Mouse (Mus musculus) thymus, adult 2 months (tissue): ENCODE measurements at regions not wholly inside any gene's neighbourhood (a gene's known extent, or its start where the extent isn't known, plus 50 kb on each side); places are given as distances from the start of the nearest gene placed in this dataset.

ENCODE experiments used
- CTCF ChIP-seq: fragments of 200-500 bp; IDR thresholded peaks from 2 replicates; pipeline ENCODE4 v1.5.1; 2012; ENCODE audit warnings: mild to moderate bottlenecking, control low read depth, low read length, moderate library complexity, borderline replicate concordance; ENCODE audit not compliant: control insufficient read depth, poor library complexity, insufficient read depth; ENCODE audit errors: extremely low read depth
- POLR2A ChIP-seq: fragments of 200-500 bp; IDR thresholded peaks from 2 replicates; pipeline ENCODE4 v1.6.1; 2012; ENCODE audit warnings: mild to moderate bottlenecking, low read length, control low read depth, moderate library complexity; ENCODE audit not compliant: control insufficient read depth, poor library complexity, insufficient read depth; ENCODE audit errors: extremely low read depth

DNA sequence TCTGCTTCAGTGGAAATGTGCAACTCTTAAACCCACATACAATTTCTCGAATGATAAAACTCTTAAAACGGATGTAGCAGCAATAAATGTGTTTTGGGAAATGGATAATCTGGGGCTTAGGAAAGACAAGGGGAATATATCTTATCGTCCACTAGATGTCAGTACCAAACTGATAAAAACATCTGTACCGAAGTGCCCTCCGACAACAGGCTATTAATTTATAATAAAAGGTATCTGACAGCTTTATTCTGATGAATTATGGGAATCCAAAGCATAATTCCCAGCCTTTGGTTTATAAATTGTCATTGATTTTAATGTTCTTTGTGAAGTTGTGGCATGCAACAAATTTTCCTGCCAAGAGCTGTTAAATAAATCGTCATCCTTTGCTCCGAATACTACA, 153.4 kb downstream of the Etnk1 start:
- TF ChIP-seq POLR2A (no peak), CTCF (no peak)
